Mouse (Mus musculus) heart, adult 2 months (tissue): ENCODE results near the gene Myog.

Experiments
- CTCF ChIP-seq: fragments of 200-600 bp; IDR thresholded peaks from 2 replicates; pipeline ENCODE4 v1.8.1; 2022; ENCODE audit warnings: antibody characterized with exemption, mild to moderate bottlenecking, moderate library complexity
- EP300 ChIP-seq: fragments of 200-500 bp; IDR thresholded peaks from 2 replicates; pipeline ENCODE4 v1.6.1; 2011; ENCODE audit warnings: low read depth, low read length, control low read depth; ENCODE audit not compliant: insufficient read depth
- POLR2A ChIP-seq: fragments of 200-500 bp; IDR thresholded peaks from 2 replicates; pipeline ENCODE4 v1.6.1; 2011; ENCODE audit warnings: mild to moderate bottlenecking, low read depth, low read length, control low read depth; ENCODE audit not compliant: insufficient read depth

GRCm38 (mm10) chr1:134310729-134311128, 20.9 kb downstream of the Myog start:
- TF ChIP-seq CTCF (no peak), EP300 (no peak), POLR2A (no peak)
